Mouse (Mus musculus): ENCODE results near the gene Arhgap28.

DNA sequence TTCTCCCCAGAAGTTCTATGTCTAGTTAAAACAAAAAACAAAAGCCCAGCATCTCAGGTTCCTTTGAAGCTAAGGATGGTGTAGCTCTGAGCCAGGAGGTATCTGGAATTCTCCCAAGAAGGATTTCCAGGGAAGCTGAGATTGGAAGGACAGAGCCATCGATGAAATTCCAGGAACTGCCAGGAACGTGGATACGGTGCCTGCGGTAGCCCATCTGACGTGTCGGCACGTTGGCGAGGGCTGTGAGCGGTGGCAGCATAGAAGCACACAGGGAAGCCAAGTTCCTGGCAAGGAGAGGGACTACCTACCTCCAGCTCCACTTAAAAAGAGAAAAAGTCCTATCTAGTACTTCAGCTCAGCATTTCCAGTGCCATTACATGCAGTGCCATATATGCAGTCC is 115.8 kb downstream of the Arhgap28 start:
- TF ChIP-seq CTCF (IDR thresholded peaks at IDR 0.05; ENCODE audit: low read depth): no peak
- no peak for TF ChIP-seq EP300 (optimal IDR thresholded peaks at IDR 0.05)
